Mouse (Mus musculus) kidney, postnatal 4 days (tissue): ENCODE results near the gene Clta.
"Not testable (repeated sequence)": the region's sequence is repeated elsewhere in the genome, so short reads cannot be mapped to it uniquely, and the experiment has no call there.

Experiments
- DNase-seq, 2 experiments: peaks; one replicate each; pipeline ENCODE4 v3.0.0; 2021; ENCODE audit warnings: mixed read lengths in 2 of 2

Clta gene

GRCm38 (mm10) chr4:44025570-44025969 lies 21.3 kb downstream of the Clta start:
- no peak for DNase-seq

GRCm38 (mm10) chr4:44028303-44029135 lies 24.3 kb downstream of the Clta start:
- DNase-seq, result no peak

- DNase-seq, result no peak
Observed at GRCm38 (mm10) chr4:44029661-44030066, 25.4 kb downstream of the Clta start.

GRCm38 (mm10) chr4:44031521-44031920 lies 27.3 kb downstream of the Clta start:
- DNase-seq, result no peak

- no peak for DNase-seq
Observed at GRCm38 (mm10) chr4:44036455-44036854, 32.2 kb downstream of the Clta start.

GRCm38 (mm10) chr4:44040802-44041201 lies 36.5 kb downstream of the Clta start:
- DNase-seq, result no peak

GRCm38 (mm10) chr4:44042429-44042828 lies 38.2 kb downstream of the Clta start:
- DNase-seq, result no peak

- not testable (repeated sequence) for DNase-seq
Observed at GRCm38 (mm10) chr4:44043182-44043581, 38.9 kb downstream of the Clta start.

- no peak for DNase-seq
Observed at GRCm38 (mm10) chr4:44044685-44045356, 40.6 kb downstream of the Clta start.

GRCm38 (mm10) chr4:44046066-44046465 lies 41.8 kb downstream of the Clta start:
- DNase-seq, result no peak

GRCm38 (mm10) chr4:44049812-44050211 lies 45.6 kb downstream of the Clta start:
- DNase-seq, result no peak

- no peak for DNase-seq
Observed at GRCm38 (mm10) chr4:44059674-44060073, 55.4 kb downstream of the Clta start.

- DNase-seq, result peak in 1 of 2 experiments; percentile 27
Observed at GRCm38 (mm10) chr4:44062062-44062461, 57.8 kb downstream of the Clta start.

- no peak for DNase-seq
Observed at GRCm38 (mm10) chr4:44062816-44063215, 58.6 kb downstream of the Clta start.

GRCm38 (mm10) chr4:44065355-44066025 lies 61.2 kb downstream of the Clta start:
- peak; percentile 96 to 97 for DNase-seq

GRCm38 (mm10) chr4:44066891-44067290 lies 62.6 kb downstream of the Clta start:
- no peak for DNase-seq

- DNase-seq, result no peak
Observed at GRCm38 (mm10) chr4:44068736-44069135, 64.5 kb downstream of the Clta start.

- DNase-seq, result no peak
Observed at GRCm38 (mm10) chr4:44069411-44069810, 65.2 kb downstream of the Clta start.

GRCm38 (mm10) chr4:44070641-44071040 lies 66.4 kb downstream of the Clta start:
- no peak for DNase-seq

GRCm38 (mm10) chr4:44071741-44072145 lies 67.5 kb downstream of the Clta start:
- no peak for DNase-seq

GRCm38 (mm10) chr4:44072146-44072872 lies 68.1 kb downstream of the Clta start:
- DNase-seq, result peak; percentile 93 to 96

GRCm38 (mm10) chr4:44072873-44073441 lies 68.7 kb downstream of the Clta start:
- DNase-seq, result no peak
